Mouse (Mus musculus): ENCODE data around the gene Zc3h7b. TPM values are rescaled to one million over a fixed set of nuclear protein-coding genes. Genes with fewer than 3 reads are reported as not detected.

Zc3h7b gene
- polyA plus RNA-seq, 2 experiments, result 4.0 to 5.7 TPM

DNA sequence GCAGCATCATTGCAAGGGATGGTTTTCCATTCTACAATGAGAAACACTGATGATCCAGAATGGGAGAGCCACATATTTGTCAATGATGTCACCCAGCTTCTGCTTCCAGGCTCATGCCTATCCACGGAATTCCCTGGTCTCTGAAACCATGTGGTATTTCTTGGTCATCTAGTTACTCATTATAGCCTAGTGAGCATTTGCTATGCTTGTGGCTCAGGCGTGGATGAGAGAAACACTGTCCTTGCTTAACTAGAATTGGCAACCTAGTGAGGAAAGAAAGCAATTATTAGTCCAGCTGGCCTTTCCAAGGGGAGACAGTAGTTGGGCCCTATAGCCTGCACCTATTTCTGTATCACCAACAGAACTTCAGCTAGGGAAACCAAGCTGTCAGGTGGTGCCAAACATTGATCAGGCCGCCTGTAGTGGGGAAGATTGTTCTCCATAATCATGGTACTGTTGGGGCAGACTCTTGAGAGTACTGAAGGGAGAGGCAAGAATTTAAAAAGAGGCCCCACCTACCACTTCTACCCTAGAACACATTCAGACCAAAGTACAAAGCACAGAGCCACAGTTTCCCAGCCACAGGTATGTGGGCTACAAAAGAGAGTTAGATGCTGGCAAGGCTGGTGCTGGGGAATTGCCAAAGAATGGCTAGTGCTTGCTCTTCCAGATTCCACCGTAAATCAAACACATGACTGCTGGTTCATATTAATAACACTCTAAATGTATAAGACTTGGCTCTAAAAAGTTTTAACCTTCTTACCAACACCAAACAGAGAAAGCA lies 62.0 kb downstream of the Zc3h7b start:
- Histone ChIP-seq H3K4me1 (replicated peaks; ENCODE audit: control insufficient read depth in 2 of 2, insufficient read depth in 2 of 2, low read length in 1 of 2) (peaks cover 24 to 25% of the 10 kb centered on the region in 2 experiments), H3K4me2 (ENCODE audit: low read depth) (no peak overlapping the region), H3K27me3 (ENCODE audit: control insufficient read depth, insufficient read depth, low read length) (no peaks in the 10 kb centered on the region), H3K27ac (no peak overlapping the region), H3K36me3 (replicated peaks; ENCODE audit: control insufficient read depth, insufficient read depth, low read depth) (no peaks in the 10 kb centered on the region), H3K9ac (replicated peaks) (no peak overlapping the region), H3K4me3 (ENCODE audit: insufficient read depth in 1 of 2, low read depth in 2 of 2, low read length in 2 of 2) (no peak overlapping the region), H3K9me3 (ENCODE audit: control insufficient read depth, low read length) (no peaks in the 10 kb centered on the region)
- WGBS (ENCODE audit: insufficient replicate concordance), result 65% methylated on average over 4 of the region's 4 CpGs
- no peak for DNase-seq (ENCODE audit: low read depth in 3 of 3, low spot score in 3 of 3)
- no peak for ATAC-seq (ENCODE audit: insufficient read depth)
- no peak for TF ChIP-seq EP300 (IDR thresholded peaks at IDR 0.05; ENCODE audit: low read depth)
- TF ChIP-seq CTCF (IDR thresholded peaks at IDR 0.05; ENCODE audit: low read depth), result no peak

DNA sequence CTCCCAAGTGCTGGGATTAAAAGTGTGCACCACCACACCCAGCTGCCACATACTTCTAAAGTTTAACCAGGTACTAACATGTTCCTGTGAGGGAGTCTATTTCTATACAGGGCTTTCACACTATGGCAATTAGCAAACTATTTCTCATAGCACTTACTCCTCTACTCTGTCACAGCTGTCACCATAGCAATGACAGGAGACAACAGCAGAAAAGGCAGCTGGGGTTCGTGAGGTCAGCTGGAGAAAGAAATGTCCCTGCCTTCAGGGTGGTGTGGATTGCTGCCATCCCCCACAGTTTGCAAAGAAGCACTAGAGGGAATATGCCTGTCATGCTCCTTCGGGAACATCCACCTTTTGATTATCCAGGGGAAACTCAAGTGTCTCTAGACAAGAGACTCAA lies 63.9 kb downstream of the Zc3h7b start:
- WGBS (ENCODE audit: insufficient replicate concordance), result 58% methylated on average over 2 of the region's 2 CpGs
- DNase-seq (ENCODE audit: low read depth in 3 of 3, low spot score in 3 of 3) (no peak), ATAC-seq (ENCODE audit: insufficient read depth) (no peak)
- H3K4me1 ChIP-seq (replicated peaks; ENCODE audit: control insufficient read depth in 2 of 2, insufficient read depth in 2 of 2, low read length in 1 of 2), result peaks cover 9 to 27% of the 10 kb centered on the region in 2 experiments; a peak in 3 of 4 replicates
- H3K27me3 ChIP-seq (ENCODE audit: control insufficient read depth, insufficient read depth, low read length), result no peaks in the 10 kb centered on the region
- no peak overlapping the region for H3K4me3 ChIP-seq (ENCODE audit: insufficient read depth in 1 of 2, low read depth in 2 of 2, low read length in 2 of 2)
- no peak overlapping the region for H3K4me2 ChIP-seq (ENCODE audit: low read depth)
- no peak overlapping the region for H3K9ac ChIP-seq (replicated peaks)
- no peak overlapping the region for H3K27ac ChIP-seq
- TF ChIP-seq EP300 (IDR thresholded peaks at IDR 0.05; ENCODE audit: low read depth) (no peak), CTCF (IDR thresholded peaks at IDR 0.05; ENCODE audit: low read depth) (no peak)
- no peaks in the 10 kb centered on the region for H3K9me3 ChIP-seq (ENCODE audit: control insufficient read depth, low read length)
- H3K36me3 ChIP-seq (replicated peaks; ENCODE audit: control insufficient read depth, insufficient read depth, low read depth), result no peaks in the 10 kb centered on the region

- no peak overlapping the region; a peak in 1 of 4 replicates for H3K4me3 ChIP-seq (ENCODE audit: insufficient read depth in 1 of 2, low read depth in 2 of 2, low read length in 2 of 2)
- H3K27ac ChIP-seq, result no peak overlapping the region
- no peak overlapping the region for H3K9ac ChIP-seq (replicated peaks)
- no peak for TF ChIP-seq CTCF (IDR thresholded peaks at IDR 0.05; ENCODE audit: low read depth)
- no peak for TF ChIP-seq EP300 (IDR thresholded peaks at IDR 0.05; ENCODE audit: low read depth)
- H3K9me3 ChIP-seq (ENCODE audit: control insufficient read depth, low read length), result no peaks in the 10 kb centered on the region
- no peaks in the 10 kb centered on the region for H3K27me3 ChIP-seq (ENCODE audit: control insufficient read depth, insufficient read depth, low read length)
- no peak for ATAC-seq (ENCODE audit: insufficient read depth)
- peak overlapping the region; percentile 78 for H3K4me2 ChIP-seq (ENCODE audit: low read depth)
- peaks cover 9 to 21% of the 10 kb centered on the region in 2 experiments; a peak in 3 of 4 replicates for H3K4me1 ChIP-seq (replicated peaks; ENCODE audit: control insufficient read depth in 2 of 2, insufficient read depth in 2 of 2, low read length in 1 of 2)
- DNase-seq (ENCODE audit: low read depth in 3 of 3, low spot score in 3 of 3), result no peak
- 32% methylated on average over 1 of the region's 1 CpGs for whole genome bisulfite sequencing (ENCODE audit: insufficient replicate concordance)
- no peaks in the 10 kb centered on the region for H3K36me3 ChIP-seq (replicated peaks; ENCODE audit: control insufficient read depth, insufficient read depth, low read depth)
These were observed 64.7 kb downstream of the Zc3h7b start for GRCm38 (mm10) chr15:81809550-81809949.

DNA sequence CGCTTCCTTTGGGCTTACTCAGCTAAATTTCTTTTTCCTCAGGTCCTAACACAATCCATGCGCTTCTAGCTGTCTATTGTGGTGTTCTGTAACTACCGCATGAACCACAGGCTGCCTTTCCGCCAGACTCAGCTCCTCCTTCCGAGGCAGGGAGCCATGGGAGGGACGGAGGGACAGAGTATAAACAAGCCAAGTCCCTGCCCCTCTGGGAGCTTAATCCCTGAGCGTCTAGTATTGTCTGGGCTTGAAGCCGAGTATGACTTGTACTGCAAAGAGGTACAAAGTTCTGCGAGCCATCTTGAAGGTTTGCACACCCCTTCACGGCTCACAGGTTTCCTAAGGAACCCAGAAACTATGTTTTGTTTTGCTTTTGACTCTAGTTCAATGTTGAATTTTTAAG lies 65.3 kb downstream of the Zc3h7b start:
- Histone ChIP-seq H3K27ac (peak overlapping the region; percentile 18), H3K4me3 (ENCODE audit: insufficient read depth in 1 of 2, low read depth in 2 of 2, low read length in 2 of 2) (peak overlapping the region; percentile 57 to 61), H3K9ac (replicated peaks) (peak overlapping the region; percentile 47; the same call in 1 of the 2 replicates), H3K4me2 (ENCODE audit: low read depth) (peak overlapping the region; percentile 78), H3K4me1 (replicated peaks; ENCODE audit: control insufficient read depth in 2 of 2, insufficient read depth in 2 of 2, low read length in 1 of 2) (peaks cover 9 to 21% of the 10 kb centered on the region in 2 experiments; a peak in 3 of 4 replicates), H3K36me3 (replicated peaks; ENCODE audit: control insufficient read depth, insufficient read depth, low read depth) (no peaks in the 10 kb centered on the region), H3K27me3 (ENCODE audit: control insufficient read depth, insufficient read depth, low read length) (no peaks in the 10 kb centered on the region), H3K9me3 (ENCODE audit: control insufficient read depth, low read length) (no peaks in the 10 kb centered on the region)
- DNase-seq (ENCODE audit: low read depth in 3 of 3, low spot score in 3 of 3) (no peak), ATAC-seq (ENCODE audit: insufficient read depth) (no peak)
- TF ChIP-seq EP300 (IDR thresholded peaks at IDR 0.05; ENCODE audit: low read depth) (no peak), CTCF (IDR thresholded peaks at IDR 0.05; ENCODE audit: low read depth) (no peak)
- WGBS (ENCODE audit: insufficient replicate concordance), result 3% methylated on average over 10 of the region's 10 CpGs
